8 mouse cellular contexts compared by ENCODE assay signal in the genomic region with DNA sequence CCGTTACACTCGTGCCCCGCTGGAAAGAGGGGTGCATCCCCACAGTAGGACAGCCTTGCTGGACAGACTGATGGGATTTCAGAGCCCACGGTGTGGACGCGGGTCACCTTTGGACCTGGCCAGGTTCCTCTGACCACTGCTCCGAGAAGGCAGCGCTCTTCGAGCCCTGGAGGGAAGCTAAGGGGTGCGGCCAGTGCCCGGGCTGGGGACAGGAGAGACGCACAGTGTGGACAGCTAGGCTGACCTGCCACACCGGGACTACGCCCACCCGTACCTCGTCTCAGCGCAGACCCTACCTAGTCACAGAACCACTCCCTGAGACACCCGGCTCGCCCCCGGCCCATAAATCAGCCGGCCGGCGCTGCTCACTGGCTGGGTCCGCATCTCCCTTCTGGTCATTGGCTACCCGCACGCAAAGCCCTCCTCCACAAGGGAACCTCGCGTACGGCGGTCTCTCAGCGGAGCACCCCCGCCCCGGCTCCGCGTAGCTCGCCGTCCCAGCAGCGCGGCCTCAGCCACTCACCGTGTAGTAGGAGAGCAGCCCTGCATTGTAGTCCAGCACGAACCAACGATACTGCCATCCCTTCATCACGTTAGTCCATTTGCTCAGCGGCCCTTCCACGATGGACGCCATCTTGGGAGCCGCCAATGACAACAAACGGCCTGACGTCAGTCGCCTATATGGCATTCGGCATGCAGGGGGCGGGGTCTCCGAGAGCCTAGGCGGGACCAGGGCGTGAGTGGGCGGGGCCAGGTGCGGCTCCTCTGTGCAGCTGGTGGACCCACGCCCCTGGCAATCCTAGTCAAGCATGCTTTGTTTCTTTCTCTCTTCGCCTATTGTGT. TPM values are rescaled to one million over a fixed set of nuclear protein-coding genes. Genes with fewer than 3 reads are reported as not detected.
DNase-seq lines count a peak whose midpoint lies in the region; ATAC-seq lines count a peak whose summit lies in the region.

A gene (minus strand): TSS at position 691 of the 843 bp plus-strand sequence.

- peak; percentile 98 to 100 for DNase-seq in adrenal gland, adult (ENCODE audit: inconsistent age in 2 of 2, low spot score in 1 of 2)
- peak; percentile 99 for DNase-seq in embryo, embryonic 10.5 days (ENCODE audit: low spot score)
- peak; percentile 97 for DNase-seq in gastrocnemius, postnatal 14 days
- peak; percentile 96 to 98 for DNase-seq in left cerebral cortex, postnatal 10 days (ENCODE audit: extremely low spot score in 1 of 2, low spot score in 2 of 2)
- DNase-seq in right cerebral cortex, postnatal 25 days = peak; percentile 98
- peak; percentile 97 to 99 for DNase-seq in urinary bladder, postnatal 4 days (ENCODE audit: low spot score in 2 of 2)

- peak; percentile 92 for ATAC-seq in inflammation-experienced regulatory T-cells, adult 6 months
- ATAC-seq in megakaryocyte-erythroid progenitor cell, adult 5-6 weeks (replicated peaks; ENCODE audit: low FRiP score, low TSS enrichment, poor library complexity, severe bottlenecking) = peak; percentile 97

- intact Hi-C loops in gastrocnemius, postnatal 14 days (cut with DNase I; ENCODE audit: low total_unique reads) = no loop called here
- intact Hi-C loops in left cerebral cortex, postnatal 10 days (cut with DNase I) = loop anchor here (10.0 kb wide), 1 partner anchor 143 kb away; no protein-coding TSS in a partner anchor

RNA-seq across cellular contexts. Expression of the gene that starts here (rescaled TPM):
- total RNA-seq in gastrocnemius, postnatal 14 days (2021) = 100 to 1,000 TPM in 1 of 2 experiments, 10 to 100 TPM in 1; 76.2 to 100 TPM
- polyA plus RNA-seq in inflammation-experienced regulatory T-cells, adult 6 months (2017; shearing (Covaris generic)) = 10 to 100 TPM; 75.7 to 78.9 (median 77.2) TPM
- 10 to 100 TPM; 59.8 to 61.0 TPM for total RNA-seq in left cerebral cortex, postnatal 10 days (2021)
- total RNA-seq in megakaryocyte-erythroid progenitor cell, adult 5-6 weeks (2014; fragmentation: Nextera tagmentation) = 40.5 and 45.0 TPM in 2 replicates
- 42.8 and 57.6 TPM in 2 replicates for total RNA-seq in megakaryocyte-erythroid progenitor cell, adult 5-6 weeks (2017)

Comparison
In these comparisons a context has a peak if more than half of its experiments do, and no peak if none do; other contexts are left out.
1. Peak in every context shown above with its lines: DNase-seq and ATAC-seq.